Mouse (Mus musculus): ENCODE data around the gene Gnao1. TPM values are rescaled to one million over a fixed set of nuclear protein-coding genes. Genes with fewer than 3 reads are reported as not detected.

Gnao1 gene
- polyA plus RNA-seq, 1 experiment from 2014 or later = 215 TPM

- no peak overlapping the region for H3K4me2 ChIP-seq (ENCODE audit: low read length)
- no peak overlapping the region for H3K27ac ChIP-seq (ENCODE audit: low read depth, low read length)
- no peaks in the 10 kb centered on the region for H3K27me3 ChIP-seq (replicated peaks; ENCODE audit: control insufficient read depth, insufficient read depth, low read length)
- no peak overlapping the region for H3K4me3 ChIP-seq (ENCODE audit: low read length)
- H3K9ac ChIP-seq (ENCODE audit: low read depth, low read length) = no peak overlapping the region
- no peaks in the 10 kb centered on the region for H3K9me3 ChIP-seq (ENCODE audit: control insufficient read depth, low read length)
- H3K36me3 ChIP-seq (ENCODE audit: control insufficient read depth, insufficient read depth, low read length) = no peaks in the 10 kb centered on the region
- ATAC-seq = 0 out of 2 replicates have a peak, but pooled peaks have one; percentile 16
- H3K4me1 ChIP-seq (ENCODE audit: control insufficient read depth, insufficient read depth, low read depth, low read length) = peaks cover 3% of the 10 kb centered on the region; the same call in 1 of the 2 replicates
Measured at GRCm38 (mm10) chr8:93883241-93883640, 73.5 kb downstream of the Gnao1 start.

- Histone ChIP-seq H3K9ac (ENCODE audit: low read depth, low read length) (no peak overlapping the region), H3K4me3 (ENCODE audit: low read length) (no peak overlapping the region), H3K36me3 (ENCODE audit: control insufficient read depth, insufficient read depth, low read length) (no peaks in the 10 kb centered on the region), H3K27me3 (replicated peaks; ENCODE audit: control insufficient read depth, insufficient read depth, low read length) (no peaks in the 10 kb centered on the region), H3K4me1 (ENCODE audit: control insufficient read depth, insufficient read depth, low read depth, low read length) (peaks cover 7% of the 10 kb centered on the region), H3K4me2 (ENCODE audit: low read length) (no peak overlapping the region), H3K9me3 (ENCODE audit: control insufficient read depth, low read length) (no peaks in the 10 kb centered on the region), H3K27ac (ENCODE audit: low read depth, low read length) (no peak overlapping the region)
- 72% methylated on average over 4 of the region's 4 CpGs for WGBS
- ATAC-seq = no peak
Measured at GRCm38 (mm10) chr8:93883771-93884170, 74.0 kb downstream of the Gnao1 start.

GRCm38 (mm10) chr8:93884316-93884715 is 74.5 kb downstream of the Gnao1 start:
- H3K4me2 ChIP-seq (ENCODE audit: low read length) = no peak overlapping the region
- 83% methylated on average over 7 of the region's 7 CpGs for WGBS
- H3K36me3 ChIP-seq (ENCODE audit: control insufficient read depth, insufficient read depth, low read length) = no peaks in the 10 kb centered on the region
- no peak overlapping the region for H3K4me3 ChIP-seq (ENCODE audit: low read length)
- H3K27ac ChIP-seq (ENCODE audit: low read depth, low read length) = no peak overlapping the region
- H3K27me3 ChIP-seq (replicated peaks; ENCODE audit: control insufficient read depth, insufficient read depth, low read length) = no peaks in the 10 kb centered on the region
- H3K9ac ChIP-seq (ENCODE audit: low read depth, low read length) = no peak overlapping the region
- peaks cover 9% of the 10 kb centered on the region for H3K4me1 ChIP-seq (ENCODE audit: control insufficient read depth, insufficient read depth, low read depth, low read length)
- no peaks in the 10 kb centered on the region for H3K9me3 ChIP-seq (ENCODE audit: control insufficient read depth, low read length)
- ATAC-seq = no peak

- Histone ChIP-seq H3K9ac (ENCODE audit: low read depth, low read length) (no peak overlapping the region), H3K4me1 (ENCODE audit: control insufficient read depth, insufficient read depth, low read depth, low read length) (peaks cover 11% of the 10 kb centered on the region), H3K27ac (ENCODE audit: low read depth, low read length) (no peak overlapping the region), H3K4me2 (ENCODE audit: low read length) (no peak overlapping the region), H3K9me3 (ENCODE audit: control insufficient read depth, low read length) (no peaks in the 10 kb centered on the region), H3K36me3 (ENCODE audit: control insufficient read depth, insufficient read depth, low read length) (no peaks in the 10 kb centered on the region), H3K27me3 (replicated peaks; ENCODE audit: control insufficient read depth, insufficient read depth, low read length) (no peaks in the 10 kb centered on the region), H3K4me3 (ENCODE audit: low read length) (no peak overlapping the region)
- no peak for ATAC-seq
- WGBS = 82% methylated on average over 5 of the region's 5 CpGs
Measured at GRCm38 (mm10) chr8:93886181-93886580, 76.4 kb downstream of the Gnao1 start.

GRCm38 (mm10) chr8:93888150-93888676 is 78.4 kb downstream of the Gnao1 start:
- Histone ChIP-seq H3K9ac (ENCODE audit: low read depth, low read length) (no peak overlapping the region), H3K27me3 (replicated peaks; ENCODE audit: control insufficient read depth, insufficient read depth, low read length) (no peaks in the 10 kb centered on the region), H3K36me3 (ENCODE audit: control insufficient read depth, insufficient read depth, low read length) (no peaks in the 10 kb centered on the region), H3K4me2 (ENCODE audit: low read length) (no peak overlapping the region), H3K27ac (ENCODE audit: low read depth, low read length) (no peak overlapping the region), H3K9me3 (ENCODE audit: control insufficient read depth, low read length) (no peaks in the 10 kb centered on the region), H3K4me3 (ENCODE audit: low read length) (no peak overlapping the region), H3K4me1 (ENCODE audit: control insufficient read depth, insufficient read depth, low read depth, low read length) (peaks cover 13% of the 10 kb centered on the region)
- 69% methylated on average over 4 of the region's 4 CpGs for WGBS
- no peak for ATAC-seq

GRCm38 (mm10) chr8:93888702-93889480 is 79.1 kb downstream of the Gnao1 start:
- Histone ChIP-seq H3K4me1 (ENCODE audit: control insufficient read depth, insufficient read depth, low read depth, low read length) (peaks cover 14% of the 10 kb centered on the region), H3K27ac (ENCODE audit: low read depth, low read length) (no peak overlapping the region), H3K9me3 (ENCODE audit: control insufficient read depth, low read length) (no peaks in the 10 kb centered on the region), H3K27me3 (replicated peaks; ENCODE audit: control insufficient read depth, insufficient read depth, low read length) (no peaks in the 10 kb centered on the region), H3K4me3 (ENCODE audit: low read length) (no peak overlapping the region), H3K9ac (ENCODE audit: low read depth, low read length) (no peak overlapping the region), H3K4me2 (ENCODE audit: low read length) (no peak overlapping the region), H3K36me3 (ENCODE audit: control insufficient read depth, insufficient read depth, low read length) (no peaks in the 10 kb centered on the region)
- ATAC-seq = peak; percentile 57; the same call in 1 of the 2 replicates
- WGBS = 50% methylated on average over 11 of the region's 11 CpGs

- H3K9me3 ChIP-seq (ENCODE audit: control insufficient read depth, low read length) = no peaks in the 10 kb centered on the region
- H3K27ac ChIP-seq (ENCODE audit: low read depth, low read length) = peak overlapping the region; percentile 41; the same call in 1 of the 2 replicates
- WGBS = 57% methylated on average over 3 of the region's 3 CpGs
Measured at GRCm38 (mm10) chr8:93893556-93893955, 83.8 kb downstream of the Gnao1 start.

GRCm38 (mm10) chr8:93896841-93897551 is 87.2 kb downstream of the Gnao1 start:
- no peak for ATAC-seq
- WGBS = 69% methylated on average over 7 of the region's 7 CpGs

More at GRCm38 (mm10) chr8:93893556-93893955, 83.8 kb downstream of the Gnao1 start:
- Histone ChIP-seq H3K4me1 (ENCODE audit: control insufficient read depth, insufficient read depth, low read depth, low read length) (peaks cover 9% of the 10 kb centered on the region), H3K4me2 (ENCODE audit: low read length) (no peak overlapping the region), H3K36me3 (ENCODE audit: control insufficient read depth, insufficient read depth, low read length) (no peaks in the 10 kb centered on the region; the same call in 1 of the 2 replicates), H3K9ac (ENCODE audit: low read depth, low read length) (no peak overlapping the region), H3K4me3 (ENCODE audit: low read length) (no peak overlapping the region), H3K27me3 (replicated peaks; ENCODE audit: control insufficient read depth, insufficient read depth, low read length) (no peaks in the 10 kb centered on the region)
- no peak for ATAC-seq

GRCm38 (mm10) chr8:93898570-93898969 is 88.8 kb downstream of the Gnao1 start:
- Histone ChIP-seq H3K4me2 (ENCODE audit: low read length) (no peak overlapping the region), H3K27ac (ENCODE audit: low read depth, low read length) (no peak overlapping the region), H3K4me1 (ENCODE audit: control insufficient read depth, insufficient read depth, low read depth, low read length) (no peaks in the 10 kb centered on the region; the same call in 1 of the 2 replicates), H3K36me3 (ENCODE audit: control insufficient read depth, insufficient read depth, low read length) (no peaks in the 10 kb centered on the region; the same call in 1 of the 2 replicates), H3K27me3 (replicated peaks; ENCODE audit: control insufficient read depth, insufficient read depth, low read length) (no peaks in the 10 kb centered on the region), H3K9me3 (ENCODE audit: control insufficient read depth, low read length) (no peaks in the 10 kb centered on the region), H3K9ac (ENCODE audit: low read depth, low read length) (no peak overlapping the region), H3K4me3 (ENCODE audit: low read length) (no peak overlapping the region)
- 85% methylated on average over 4 of the region's 4 CpGs for WGBS
- no peak for ATAC-seq

More at GRCm38 (mm10) chr8:93896841-93897551, 87.2 kb downstream of the Gnao1 start:
- H3K27me3 ChIP-seq (replicated peaks; ENCODE audit: control insufficient read depth, insufficient read depth, low read length) = no peaks in the 10 kb centered on the region
- no peak overlapping the region; the same call in 1 of the 2 replicates for H3K27ac ChIP-seq (ENCODE audit: low read depth, low read length)
- peaks cover 3% of the 10 kb centered on the region; the same call in 1 of the 2 replicates for H3K4me1 ChIP-seq (ENCODE audit: control insufficient read depth, insufficient read depth, low read depth, low read length)
- H3K4me2 ChIP-seq (ENCODE audit: low read length) = no peak overlapping the region
- H3K4me3 ChIP-seq (ENCODE audit: low read length) = no peak overlapping the region
- H3K36me3 ChIP-seq (ENCODE audit: control insufficient read depth, insufficient read depth, low read length) = no peaks in the 10 kb centered on the region; the same call in 1 of the 2 replicates
- no peaks in the 10 kb centered on the region for H3K9me3 ChIP-seq (ENCODE audit: control insufficient read depth, low read length)
- H3K9ac ChIP-seq (ENCODE audit: low read depth, low read length) = no peak overlapping the region
